Mouse (Mus musculus) cerebellum, postnatal 25 days (tissue): ENCODE measurements around the gene Myom1.

Source experiments
- DNase-seq, 2 experiments: peaks; one replicate each; pipeline ENCODE4 v3.0.0; 2021; ENCODE audit warnings: mixed read lengths in 2 of 2

Gene Myom1

DNA sequence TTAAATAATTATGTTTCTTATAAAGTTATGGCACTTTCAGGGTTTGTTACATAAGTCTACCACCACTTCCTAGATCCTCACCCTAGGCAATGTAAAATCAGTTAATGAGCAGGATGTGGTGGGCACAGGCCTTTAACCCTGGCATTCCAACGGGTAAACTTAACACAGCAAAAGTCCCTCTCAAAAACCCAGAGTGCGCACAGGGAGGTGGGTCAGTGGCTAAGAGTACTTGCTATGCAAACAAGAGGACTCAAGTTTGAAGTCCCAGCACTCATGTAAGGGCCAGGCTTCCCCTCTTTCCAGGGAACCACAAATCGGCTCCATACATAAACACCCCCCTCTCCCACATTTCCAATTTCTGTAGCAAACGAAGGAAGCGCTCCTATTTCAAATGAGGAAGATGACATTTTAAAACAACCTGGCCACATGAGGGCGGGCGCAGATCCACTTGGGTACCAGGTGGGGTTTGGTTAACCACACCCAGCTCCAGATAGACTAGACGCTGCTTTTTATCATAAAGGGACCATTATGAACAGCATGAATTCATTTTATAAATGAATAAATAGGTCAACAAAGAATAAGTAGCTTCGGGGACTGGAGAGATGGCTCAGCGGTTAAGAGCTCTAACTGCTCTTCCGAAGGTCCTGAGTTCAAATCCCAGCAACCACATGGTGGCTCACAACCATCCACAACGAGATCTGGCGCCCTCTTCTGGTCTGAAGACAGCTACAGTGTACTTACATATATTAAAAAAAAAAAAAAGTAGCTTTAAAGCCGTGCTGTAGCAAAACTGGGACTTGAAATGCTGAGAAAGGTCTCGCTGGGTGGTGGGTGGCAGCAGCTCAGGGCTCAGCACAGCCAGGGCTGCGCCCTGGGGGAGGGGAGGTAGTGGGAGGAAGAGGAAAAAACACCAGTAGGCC, 10.5 kb upstream of the Myom1 start:
- DNase-seq: peak in 1 of 2 experiments; percentile 37

DNA sequence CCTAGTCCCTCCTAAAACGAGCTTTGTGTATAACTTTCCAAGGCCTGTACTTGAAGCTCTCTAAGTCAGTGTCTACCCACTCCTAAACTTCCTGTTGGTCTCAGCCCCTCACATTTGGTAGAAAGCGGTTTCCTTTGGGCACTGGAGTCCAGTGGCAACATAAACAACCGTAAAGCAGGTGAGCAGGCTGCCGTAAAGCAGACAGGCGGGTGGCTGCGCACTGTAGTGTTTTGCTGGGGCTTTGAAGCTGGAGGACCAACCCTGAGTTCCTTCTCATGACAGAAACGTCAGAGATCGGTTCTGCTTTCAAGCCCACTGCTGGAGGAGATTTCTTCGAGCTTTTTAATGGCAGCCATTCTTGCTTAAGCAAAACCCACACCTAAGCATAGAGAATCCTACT, 9.8 kb upstream of the Myom1 start:
- DNase-seq: no peak

- DNase-seq: no peak
These were observed 9.0 kb upstream of the Myom1 start for GRCm38 (mm10) chr17:70993385-70993807.

DNA sequence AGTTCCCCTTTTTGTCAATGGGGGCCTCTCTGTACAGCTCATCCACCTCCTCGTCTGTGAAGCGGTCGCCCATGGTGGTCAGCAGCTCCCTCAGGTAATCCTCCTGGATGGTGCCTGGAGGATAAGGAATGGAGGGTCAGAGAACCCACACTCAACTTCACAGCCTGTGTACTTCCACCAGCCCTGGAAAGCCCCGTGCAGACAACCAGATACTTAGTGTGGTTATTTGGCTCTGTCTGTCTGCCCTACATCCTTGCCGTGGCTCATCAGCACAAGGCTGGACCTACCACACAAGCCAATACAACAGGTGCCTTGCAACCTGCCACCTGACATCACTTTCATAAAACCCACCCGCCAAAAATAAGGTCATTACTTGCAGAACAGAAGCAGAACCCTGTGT, 7.8 kb upstream of the Myom1 start:
- no peak for DNase-seq

DNA sequence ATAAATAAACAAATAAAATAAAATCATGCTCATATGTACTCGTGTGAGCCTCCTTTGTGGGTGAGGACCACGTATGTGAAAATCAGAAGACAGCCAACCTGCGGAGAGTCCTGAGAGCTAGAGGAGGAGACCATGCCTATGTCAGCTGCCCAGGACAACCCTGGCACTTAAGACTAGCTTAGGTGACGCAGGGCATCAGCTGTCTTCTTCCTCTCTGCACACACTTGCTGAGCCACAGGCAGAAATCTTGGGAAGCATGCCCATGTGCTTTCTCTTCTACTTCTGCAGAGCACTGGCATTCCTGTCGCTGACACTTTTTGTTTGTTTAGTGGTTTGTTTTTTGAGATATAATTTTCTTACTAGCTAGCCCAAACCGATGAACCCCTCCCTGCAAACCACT, 6.9 kb upstream of the Myom1 start:
- no peak for DNase-seq

GRCm38 (mm10) chr17:70997836-70998235, 4.6 kb upstream of the Myom1 start:
- no peak for DNase-seq

DNA sequence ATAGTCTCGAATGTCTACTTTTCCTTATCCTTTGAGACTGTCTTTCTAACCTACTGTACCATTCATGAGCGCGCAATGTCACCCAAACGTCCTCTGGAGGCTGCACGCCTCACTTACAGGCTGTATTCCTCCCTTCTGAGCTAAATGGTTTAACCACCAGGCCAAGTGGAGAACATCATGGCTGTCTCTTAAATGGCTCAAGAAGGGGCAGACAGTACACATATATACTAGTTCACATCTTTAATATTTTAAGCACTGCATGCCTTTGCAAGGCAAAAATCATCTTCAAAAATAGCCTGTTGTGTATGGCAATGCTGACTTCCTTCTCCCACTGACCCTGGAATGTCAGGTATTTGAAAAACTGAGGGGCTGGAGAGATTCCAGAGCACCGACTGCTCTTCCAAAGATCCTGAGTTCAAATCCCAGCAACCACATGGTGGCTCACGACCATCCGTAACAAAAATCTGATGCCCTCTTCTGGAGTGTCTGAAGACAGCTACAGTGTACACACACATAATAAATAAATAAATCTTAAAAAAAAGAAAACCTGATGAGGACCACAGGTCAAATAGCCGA, 3.9 kb upstream of the Myom1 start:
- DNase-seq: no peak

DNA sequence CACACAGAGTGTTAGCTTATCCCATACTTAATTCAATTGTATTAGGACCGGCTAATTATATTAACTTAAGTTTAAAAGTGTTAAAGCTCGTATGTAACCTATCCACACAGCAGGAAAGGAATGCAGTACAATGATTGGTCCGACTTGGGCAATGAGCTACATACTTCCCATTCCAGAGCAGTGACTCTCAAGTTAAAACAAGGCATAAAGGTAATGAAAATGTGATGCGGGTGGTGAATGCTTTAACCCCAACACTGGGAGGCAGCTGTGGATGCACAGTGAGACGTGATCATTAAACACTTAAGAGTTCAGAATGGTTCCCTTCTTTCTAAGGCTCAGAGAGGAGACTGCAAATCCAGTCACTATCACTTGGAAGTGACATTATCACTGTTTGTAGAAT, 3.2 kb upstream of the Myom1 start:
- DNase-seq: no peak

DNA sequence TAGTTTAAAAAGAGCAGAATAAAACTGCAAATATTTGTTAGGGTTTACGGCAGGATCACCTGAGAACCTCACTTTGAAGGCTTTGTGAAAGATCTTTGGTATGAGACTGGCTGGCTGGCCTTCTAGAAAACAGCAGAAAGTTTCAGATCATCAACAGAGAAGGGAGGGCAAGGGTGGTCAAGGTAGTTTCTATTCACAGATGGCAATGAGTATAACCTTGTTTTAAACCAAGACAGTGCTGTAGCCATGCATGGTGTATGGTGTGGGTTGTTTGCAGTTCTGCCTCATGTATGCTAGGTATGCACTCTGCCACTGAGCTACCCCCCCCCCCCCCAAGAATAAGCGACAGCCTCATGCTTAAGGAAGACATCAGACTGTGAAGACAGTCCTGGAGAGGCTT, 2.2 kb upstream of the Myom1 start:
- no peak for DNase-seq

GRCm38 (mm10) chr17:71001067-71001466, 1.4 kb upstream of the Myom1 start:
- no peak for DNase-seq

DNA sequence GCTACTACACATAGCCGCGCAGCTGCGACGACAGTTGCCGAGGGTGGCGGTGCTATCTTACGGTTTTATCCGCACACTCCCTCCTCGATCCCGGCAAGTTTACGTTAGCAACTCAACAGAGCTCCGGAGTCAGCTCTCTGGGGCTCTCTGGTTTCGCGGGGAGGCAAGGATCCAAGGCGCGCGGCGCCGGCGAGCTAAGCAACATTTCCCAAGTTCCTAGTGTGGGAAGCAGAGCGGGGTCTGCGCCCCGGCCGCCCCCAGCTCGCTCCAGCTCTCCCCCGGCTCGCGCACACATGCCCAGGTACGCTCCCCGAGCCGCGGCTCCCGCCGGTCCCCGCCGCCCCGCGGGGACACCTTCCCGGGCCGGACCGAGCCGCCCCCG, 743 bp upstream of the Myom1 start:
- no peak for DNase-seq

GRCm38 (mm10) chr17:71002744-71003094, 286 bp downstream of the Myom1 start, which contains the start of gene Myl12a:
Gene Myl12a, minus strand, starts transcription at chr17:71002878.
- no peak for DNase-seq

GRCm38 (mm10) chr17:71003112-71003511, 679 bp downstream of the Myom1 start:
- no peak for DNase-seq

GRCm38 (mm10) chr17:71003721-71004120, 1.3 kb downstream of the Myom1 start:
- DNase-seq: no peak

DNA sequence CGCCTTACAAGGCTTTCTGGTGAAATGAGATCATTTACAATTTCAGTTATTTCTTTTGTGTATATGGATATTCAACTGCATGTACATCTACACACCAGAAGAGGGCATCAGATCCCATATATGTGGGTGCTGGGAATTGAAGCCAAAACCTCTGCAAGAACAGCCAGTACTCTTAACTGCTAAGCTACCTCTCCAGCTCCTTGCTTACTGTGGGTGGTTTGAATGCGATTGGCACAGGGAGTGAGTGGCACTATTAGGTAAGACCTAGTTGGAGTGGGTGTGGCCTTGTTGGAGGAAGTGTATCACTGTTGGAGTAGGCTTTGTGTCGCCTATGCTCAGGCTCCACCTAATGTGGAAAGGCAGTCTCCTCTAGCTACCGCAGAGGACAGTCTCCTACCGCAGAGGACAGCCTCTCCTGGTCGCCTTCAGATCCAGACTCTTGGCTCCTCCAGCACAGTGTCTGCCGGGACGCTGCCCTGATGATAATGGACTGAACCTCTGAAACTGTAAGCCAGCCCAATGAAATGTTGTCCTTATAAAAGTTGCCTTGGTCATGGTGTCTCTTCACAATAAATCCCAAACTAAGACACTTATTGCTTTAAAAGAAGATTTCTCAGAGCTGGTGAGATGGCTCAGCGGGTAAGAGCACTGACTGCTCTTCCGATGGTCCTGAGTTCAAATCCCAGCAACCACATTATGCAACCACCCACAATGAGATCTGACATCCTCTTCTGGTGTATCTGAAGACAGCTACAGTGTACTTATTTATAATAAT, 1.9 kb downstream of the Myom1 start:
- no peak for DNase-seq

DNA sequence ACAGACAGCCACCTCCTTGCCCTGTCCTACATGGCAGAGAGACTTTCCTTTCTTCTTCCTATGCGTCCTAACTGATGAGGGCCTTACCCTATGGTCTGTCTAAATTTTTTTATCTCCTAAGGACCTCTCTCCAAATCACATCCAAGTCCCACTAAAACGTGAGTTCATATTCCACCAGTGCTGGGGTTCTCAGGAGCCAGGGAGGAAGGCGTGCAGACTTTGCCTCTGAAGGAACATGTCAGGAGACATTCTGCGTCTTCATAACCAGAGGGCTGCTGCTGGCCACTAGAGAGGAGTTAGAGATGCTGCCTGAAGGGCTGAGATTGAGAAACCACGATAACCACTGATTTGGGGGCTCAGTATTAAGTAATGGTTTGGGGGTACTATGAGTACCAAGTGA, 4.5 kb downstream of the Myom1 start:
- DNase-seq: no peak

GRCm38 (mm10) chr17:71008676-71009075, 6.2 kb downstream of the Myom1 start:
- no peak for DNase-seq

DNA sequence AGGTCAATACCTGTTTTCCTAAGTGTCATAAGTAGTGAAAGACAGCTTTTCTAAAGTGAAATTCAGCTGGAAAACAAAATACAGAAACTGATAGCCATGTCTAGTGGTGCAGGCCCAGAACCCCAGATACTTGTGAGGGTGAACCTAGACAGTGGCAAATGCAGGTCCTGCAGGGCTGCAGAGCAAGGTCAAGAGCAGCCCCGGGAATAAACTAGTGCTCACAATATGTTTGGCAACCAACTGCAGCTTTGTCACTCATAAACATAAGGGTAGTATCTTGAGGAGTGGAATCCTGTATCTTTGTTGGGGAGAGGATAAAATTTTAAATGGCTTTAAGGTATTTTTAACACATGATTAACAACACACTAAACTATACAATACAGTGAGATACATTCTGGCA, 7.3 kb downstream of the Myom1 start:
- no peak for DNase-seq

DNA sequence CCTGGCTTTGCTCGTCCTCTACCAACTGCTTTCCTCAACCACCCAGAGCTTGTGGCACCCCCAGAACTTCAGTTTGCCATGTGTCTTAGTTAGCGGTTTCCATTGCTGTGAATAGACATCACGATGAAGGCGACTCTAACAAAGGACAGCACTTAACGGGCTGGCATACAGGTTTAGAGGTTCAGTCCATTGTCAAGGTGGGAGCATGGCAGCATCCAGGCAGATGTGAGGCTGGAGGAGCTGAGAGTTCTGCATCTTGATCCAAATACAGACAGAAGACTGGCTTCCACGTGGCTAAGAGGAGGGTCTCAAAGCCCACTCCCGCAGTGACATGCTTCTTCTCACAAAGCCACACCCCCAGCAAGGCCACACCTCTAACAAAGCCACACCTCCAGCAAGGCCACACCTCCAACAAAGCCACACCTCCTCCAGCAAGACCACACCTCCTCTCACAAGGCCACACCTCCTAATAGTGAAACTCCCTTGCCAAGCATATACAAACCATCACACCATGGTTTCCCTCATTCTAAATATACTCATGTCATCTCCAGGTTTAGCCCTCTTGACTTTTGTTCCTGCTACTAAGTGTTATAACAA, 8.3 kb downstream of the Myom1 start:
- DNase-seq: no peak

- DNase-seq: no peak
These were observed 9.7 kb downstream of the Myom1 start for GRCm38 (mm10) chr17:71011931-71012662.

DNA sequence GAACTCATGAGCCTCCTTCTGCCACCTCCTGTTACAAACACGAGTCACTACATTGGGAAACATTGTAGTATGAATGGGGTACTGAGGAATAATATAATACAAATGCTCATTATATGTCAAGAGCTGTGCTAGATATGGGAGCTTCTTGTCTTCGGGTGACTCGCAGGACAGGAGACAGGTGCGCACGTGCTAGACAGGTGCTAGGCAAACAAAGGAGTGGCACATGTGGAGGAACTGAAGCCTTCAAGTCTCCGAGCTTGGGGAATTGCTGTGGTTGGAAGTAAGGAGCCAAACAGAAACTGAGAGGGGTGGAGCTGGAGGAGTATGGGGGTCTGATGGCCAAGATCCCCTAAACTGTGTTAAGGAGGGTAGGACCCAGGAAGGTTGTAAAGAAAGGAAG, 10.7 kb downstream of the Myom1 start:
- DNase-seq: no peak

GRCm38 (mm10) chr17:71014911-71015310, 12.5 kb downstream of the Myom1 start:
- DNase-seq: no peak
